Mouse (Mus musculus) midbrain, embryonic 13.5 days (tissue): Measurements from ENCODE around the gene Olfr548-ps1. TPM values are rescaled to one million over a fixed set of nuclear protein-coding genes. Genes with fewer than 3 reads are reported as not detected.

ENCODE experiments used
- polyA plus RNA-seq: library from polyadenylated mRNA; unstranded; fragments of >200 nt; fragmentation: Nextera tagmentation; extraction: Ambion mirVana; gene quantifications from 2 replicates; pipeline ENCODE4 v1.2.1, GENCODE M21; 2015

The Olfr548-ps1 gene
- polyA plus RNA-seq, 1 experiment from 2014 or later, result not detected

Other genes with a start within 250 kb of the Olfr548-ps1 start
- 85.6 and 86.3 TPM in 2 replicates for gene Rrm1, start 99.2 kb upstream of the Olfr548-ps1 start, polyA plus RNA-seq
- 0.55 and 0.59 TPM in 2 replicates for gene Olfr543, start 59.2 kb upstream of the Olfr548-ps1 start, polyA plus RNA-seq
- 0.16 and 0.19 TPM in 2 replicates for gene Olfr544, start 52.6 kb upstream of the Olfr548-ps1 start, polyA plus RNA-seq
- gene Olfr545, start 41.3 kb upstream of the Olfr548-ps1 start, polyA plus RNA-seq, result 0.30 and 0.41 TPM in 2 replicates
- gene Olfr547, start 6.1 kb upstream of the Olfr548-ps1 start, polyA plus RNA-seq, result not detected in 2 replicates
- gene Olfr549, start 9.0 kb downstream of the Olfr548-ps1 start, polyA plus RNA-seq, result not detected in 2 replicates
- 0.17 TPM in 1 of 2 replicates, not detected in the other for gene Trim21, start 24.6 kb downstream of the Olfr548-ps1 start, polyA plus RNA-seq
- not detected in 2 replicates for gene Olfr550, start 30.5 kb downstream of the Olfr548-ps1 start, polyA plus RNA-seq
- gene Olfr551, start 51.0 kb downstream of the Olfr548-ps1 start, polyA plus RNA-seq, result not detected in 2 replicates
- gene Olfr552, start 56.9 kb downstream of the Olfr548-ps1 start, polyA plus RNA-seq, result not detected in 2 replicates
- not detected in 2 replicates for gene Olfr553, start 77.3 kb downstream of the Olfr548-ps1 start, polyA plus RNA-seq
- gene Olfr554, start 97.5 kb downstream of the Olfr548-ps1 start, polyA plus RNA-seq, result not detected in 2 replicates
- gene Olfr555, start 117.9 kb downstream of the Olfr548-ps1 start, polyA plus RNA-seq, result not detected in 2 replicates
- not detected in 2 replicates for gene Olfr556, start 124.0 kb downstream of the Olfr548-ps1 start, polyA plus RNA-seq
- gene Trim68, start 146.4 kb downstream of the Olfr548-ps1 start, polyA plus RNA-seq, result 7.3 and 8.0 TPM in 2 replicates
- not detected in 2 replicates for gene Olfr557, start 155.0 kb downstream of the Olfr548-ps1 start, polyA plus RNA-seq
- gene Olfr558, start 161.3 kb downstream of the Olfr548-ps1 start, polyA plus RNA-seq, result 0.07 TPM in 1 of 2 replicates, not detected in the other
- not detected in 2 replicates for gene Olfr33, start 178.2 kb downstream of the Olfr548-ps1 start, polyA plus RNA-seq
- not detected in 2 replicates for gene Olfr559, start 186.6 kb downstream of the Olfr548-ps1 start, polyA plus RNA-seq
- gene Olfr560, start 218.5 kb downstream of the Olfr548-ps1 start, polyA plus RNA-seq, result not detected in 2 replicates
- gene Olfr78, start 218.6 kb downstream of the Olfr548-ps1 start, polyA plus RNA-seq, result not detected in 2 replicates
- gene Olfr561, start 230.3 kb downstream of the Olfr548-ps1 start, polyA plus RNA-seq, result not detected in 2 replicates